Mouse (Mus musculus): ENCODE results near the gene Parp16.
A peak's percentile ranks its signal among the peaks of the same experiment; 100 is the strongest.
"Not testable (repeated sequence)": the region's sequence is repeated elsewhere in the genome, so short reads cannot be mapped to it uniquely, and the experiment has no call there.

Gene Parp16

GRCm38 (mm10) chr9:65214425-65214777, 19.2 kb downstream of the Parp16 start:
- peak; percentile 77 for DNase-seq

- peak; percentile 93 for DNase-seq
Measured at GRCm38 (mm10) chr9:65214778-65215493, 19.8 kb downstream of the Parp16 start.

DNA sequence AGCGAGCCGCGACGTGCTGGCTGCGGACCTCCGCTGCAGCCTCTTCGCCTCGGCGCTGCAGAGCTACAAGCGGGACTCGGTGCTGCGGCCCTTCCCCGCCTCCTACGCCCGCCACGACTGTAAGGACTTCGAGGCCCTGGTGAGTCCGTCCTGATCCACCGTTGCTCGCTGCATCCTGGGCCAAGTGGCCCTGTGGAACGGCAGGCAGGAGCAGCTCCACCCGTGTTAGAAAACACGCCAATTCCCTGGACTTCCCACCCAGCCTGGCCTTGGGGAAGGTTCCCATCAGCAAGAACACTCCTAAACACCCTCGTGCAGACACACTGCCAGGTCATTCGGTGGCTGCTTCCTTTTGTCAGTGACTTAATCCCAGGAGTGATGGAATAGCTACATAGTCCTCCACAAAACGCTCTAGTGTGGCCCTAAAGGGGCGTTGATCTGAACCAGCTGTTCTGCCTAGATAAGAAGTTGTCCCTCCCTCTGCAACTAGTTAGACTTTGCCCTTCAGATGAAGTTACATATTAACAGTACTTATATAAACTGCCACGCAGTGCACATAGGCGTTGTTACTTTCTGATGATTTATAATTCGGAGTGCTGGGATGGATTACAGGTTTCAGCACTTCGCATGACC, 20.5 kb downstream of the Parp16 start:
- peak; percentile 70 for DNase-seq

DNA sequence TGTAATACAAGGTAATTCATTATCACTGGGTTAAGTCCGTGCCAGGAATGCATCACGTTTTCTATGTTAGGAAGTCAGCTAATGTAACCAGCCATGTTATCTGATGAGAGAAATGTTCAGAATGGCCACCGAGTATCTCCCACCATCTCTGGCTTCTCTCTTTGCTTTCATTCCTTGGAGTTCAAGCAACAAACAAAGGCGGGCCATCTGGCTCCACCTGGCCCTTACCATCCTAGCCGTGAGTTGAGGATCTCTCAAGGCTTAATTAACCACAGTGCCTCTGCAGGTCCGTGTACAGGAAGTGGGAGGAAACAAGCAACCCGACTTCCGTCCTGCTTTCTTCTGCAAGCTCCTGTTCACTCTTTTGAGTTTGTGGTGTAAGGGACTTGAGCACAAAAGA, 21.8 kb downstream of the Parp16 start:
- no peak for DNase-seq

DNA sequence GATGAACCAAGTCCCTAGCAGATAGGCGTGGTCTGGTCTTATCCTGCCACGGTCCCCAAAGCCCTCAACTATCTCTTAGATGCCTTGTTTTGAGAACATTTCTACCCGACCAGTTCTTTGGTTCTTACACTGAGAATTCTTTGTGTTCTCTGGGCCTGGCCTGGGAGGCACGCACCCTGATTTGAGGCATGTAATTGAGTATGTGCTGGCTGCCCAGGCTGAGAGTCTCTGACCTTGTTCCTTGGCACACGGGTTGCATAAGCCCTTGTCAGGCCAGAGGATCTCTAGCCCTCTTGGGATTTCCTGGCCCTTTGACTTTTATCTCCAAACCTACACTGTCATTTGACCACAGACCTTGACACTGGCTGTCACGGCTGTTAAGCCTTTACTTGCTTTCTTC, 22.5 kb downstream of the Parp16 start:
- peak; percentile 75 for DNase-seq

GRCm38 (mm10) chr9:65218916-65219315, 23.8 kb downstream of the Parp16 start:
- no peak for DNase-seq

GRCm38 (mm10) chr9:65220398-65220797, 25.2 kb downstream of the Parp16 start:
- not testable (repeated sequence) for DNase-seq

GRCm38 (mm10) chr9:65223927-65224326, 28.8 kb downstream of the Parp16 start:
- DNase-seq, result no peak

DNA sequence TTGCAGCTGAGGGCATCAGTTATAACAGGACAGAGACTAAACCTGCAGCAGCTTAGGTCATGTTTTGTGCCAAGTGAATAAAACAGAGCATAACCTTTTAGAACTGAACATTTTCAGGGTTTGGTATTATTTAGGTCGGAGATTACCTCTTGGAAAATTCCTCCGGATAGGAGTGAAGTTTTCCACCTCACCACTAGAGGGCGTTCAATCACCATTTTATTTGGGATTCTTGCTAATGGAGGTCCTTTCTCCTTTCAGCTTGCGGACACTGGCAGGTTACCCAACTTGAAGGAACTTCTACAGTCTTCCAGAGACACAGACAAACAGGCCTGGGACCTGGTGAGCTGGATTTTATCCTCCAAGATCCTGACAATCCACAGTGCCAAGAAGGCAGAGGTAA, 30.6 kb downstream of the Parp16 start:
- peak; percentile 64 for DNase-seq

GRCm38 (mm10) chr9:65230250-65230649, 35.1 kb downstream of the Parp16 start:
- no peak for DNase-seq

DNA sequence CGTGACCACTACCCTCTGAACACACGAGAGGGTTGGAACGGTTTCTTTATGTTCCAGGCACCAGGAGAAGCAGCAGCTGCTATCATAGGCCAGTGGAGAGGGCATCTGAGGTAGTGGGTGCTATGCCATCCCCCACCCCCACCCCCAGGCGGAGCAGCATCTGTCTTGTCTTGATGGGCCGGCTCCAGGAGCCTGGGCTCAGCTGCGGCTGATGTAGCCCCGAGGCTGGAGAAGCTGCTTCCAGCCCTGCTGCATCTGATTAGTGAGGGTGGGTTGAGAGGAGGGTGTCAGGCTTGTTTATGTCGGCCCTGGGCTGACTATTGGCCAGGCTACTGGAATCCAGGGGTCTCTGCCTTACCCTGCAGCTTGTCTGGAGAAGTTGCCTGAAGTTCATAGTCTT, 36.1 kb downstream of the Parp16 start:
- no peak for DNase-seq

GRCm38 (mm10) chr9:65233243-65233985, 38.3 kb downstream of the Parp16 start:
- peak; percentile 38 for DNase-seq

- no peak for DNase-seq
Measured at GRCm38 (mm10) chr9:65234734-65235133, 39.6 kb downstream of the Parp16 start.

DNA sequence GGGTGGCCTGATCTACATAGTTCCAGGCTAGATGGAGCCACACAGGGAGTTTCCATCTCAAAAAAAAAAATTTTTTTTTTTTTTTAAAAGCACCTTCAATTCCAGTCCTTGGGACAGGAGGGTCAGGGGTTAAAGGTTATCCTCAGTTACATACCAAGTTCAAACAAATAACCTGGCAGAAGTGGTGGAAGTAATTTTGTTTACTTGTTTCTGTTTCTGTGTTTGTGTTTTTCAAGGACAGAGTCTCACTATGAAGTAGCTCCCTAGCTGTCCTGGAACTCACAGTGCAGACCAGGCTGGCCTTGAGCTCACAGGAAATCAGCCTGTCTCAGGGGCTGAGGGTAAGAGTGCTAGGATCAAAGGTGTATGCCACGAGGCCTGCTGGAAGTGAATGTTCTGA, 40.4 kb downstream of the Parp16 start:
- DNase-seq, result no peak

DNA sequence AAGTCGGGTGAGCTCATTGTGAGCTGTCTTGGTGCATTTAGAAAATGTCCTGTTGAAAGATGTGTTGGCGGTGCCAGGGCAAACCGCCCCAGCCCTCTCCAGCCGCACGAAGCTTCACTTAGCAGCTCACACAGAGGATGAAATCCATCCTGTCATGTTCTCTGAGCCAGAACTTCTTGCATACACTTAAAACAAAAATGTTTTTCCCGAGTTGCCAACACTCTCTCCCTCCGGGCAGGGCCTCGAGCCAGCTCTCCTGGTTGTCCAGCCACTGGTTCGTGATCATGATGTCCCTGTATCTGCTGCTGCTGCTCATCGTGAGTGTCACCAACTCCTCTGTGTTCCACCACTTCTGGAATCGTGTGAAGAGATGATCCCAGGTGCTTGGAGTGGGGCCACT, 42.5 kb downstream of the Parp16 start:
- DNase-seq, result no peak

DNA sequence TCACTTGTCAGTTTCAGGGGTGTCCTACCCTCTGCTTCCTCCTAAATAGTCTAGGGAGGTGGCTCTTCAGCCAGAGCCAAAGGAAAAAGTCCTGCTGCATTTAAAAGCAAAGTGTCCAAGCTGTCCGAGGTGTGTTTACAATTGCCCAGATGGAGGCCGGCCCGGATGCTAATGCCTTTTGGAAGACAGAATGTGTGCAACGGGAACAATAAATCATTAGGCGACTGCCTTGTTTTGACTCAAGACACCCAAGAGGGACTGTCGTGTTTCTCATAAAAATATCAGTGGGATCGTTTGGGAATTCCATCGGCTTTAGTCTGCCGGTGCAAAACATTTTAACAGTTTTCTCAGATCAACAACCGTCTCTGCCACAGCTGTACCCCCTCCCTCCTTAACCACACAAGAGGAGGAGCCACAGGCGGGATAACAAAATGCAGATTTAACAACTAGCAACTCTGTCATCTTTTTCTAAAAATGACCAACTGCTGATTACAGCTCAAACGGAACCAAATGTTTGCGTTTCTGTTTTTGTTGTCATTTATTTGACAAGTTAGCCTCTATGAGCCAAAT, 43.1 kb downstream of the Parp16 start:
- DNase-seq, result no peak

DNA sequence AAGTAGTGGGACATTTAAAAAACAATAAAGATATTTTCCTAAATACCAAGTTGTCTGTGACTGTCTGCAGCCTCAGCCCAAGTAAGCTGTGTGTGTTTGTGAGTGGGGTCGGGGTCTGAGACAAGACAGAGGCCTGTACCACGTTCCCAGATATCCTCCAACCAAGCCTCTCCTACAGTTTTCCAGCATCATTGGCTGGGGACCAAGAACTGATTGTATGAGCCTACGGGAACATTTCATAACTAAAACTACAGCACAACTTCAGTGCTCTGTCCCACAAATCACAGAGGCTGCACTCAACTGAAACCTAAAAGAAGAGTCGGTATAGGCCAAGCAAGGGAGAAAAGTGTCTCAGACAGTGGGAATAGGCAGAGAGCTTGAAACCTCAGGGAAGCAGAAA, 44.0 kb downstream of the Parp16 start:
- DNase-seq, result no peak

DNA sequence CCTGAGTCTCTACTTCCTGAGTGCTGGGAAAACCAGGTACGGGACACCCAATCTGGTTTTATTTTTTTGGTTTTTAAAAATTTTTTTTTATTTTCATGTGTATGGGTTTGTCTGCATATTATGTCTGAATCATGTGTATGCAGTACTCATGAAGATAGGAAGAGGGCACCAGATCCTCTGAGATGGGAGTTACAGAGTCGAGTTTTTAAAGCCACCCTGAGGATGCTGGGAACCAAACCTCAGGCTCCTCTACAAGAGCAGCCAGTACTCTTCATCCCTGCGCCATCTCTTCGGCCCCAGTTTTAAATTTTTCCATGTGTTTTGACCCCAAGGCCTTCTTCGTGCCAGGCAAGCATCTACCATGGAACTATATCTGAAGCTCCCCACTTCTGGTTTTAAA, 44.6 kb downstream of the Parp16 start:
- no peak for DNase-seq

- no peak for DNase-seq
Measured at GRCm38 (mm10) chr9:65240587-65240986, 45.4 kb downstream of the Parp16 start.

DNA sequence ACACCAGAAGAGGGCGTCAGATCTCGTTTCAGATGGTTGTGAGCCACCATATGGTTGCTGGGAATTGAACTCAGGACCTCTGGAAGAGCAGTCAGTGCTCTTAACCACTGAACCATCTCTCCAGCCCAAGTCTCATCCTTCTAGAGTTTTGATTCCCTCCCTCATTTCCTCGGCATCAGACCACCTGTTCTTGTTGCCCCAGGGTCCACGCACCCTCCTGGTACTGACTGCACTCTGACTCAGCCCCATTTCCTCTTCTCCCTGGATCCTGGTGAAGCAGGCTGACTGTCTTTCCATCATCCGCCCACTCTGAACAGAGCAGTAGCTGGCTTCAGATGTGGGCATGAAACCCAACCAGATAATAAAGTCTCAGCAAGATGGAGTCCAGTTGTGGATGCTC, 46.8 kb downstream of the Parp16 start:
- no peak for DNase-seq

- DNase-seq, result no peak
Measured at GRCm38 (mm10) chr9:65243249-65243648, 48.1 kb downstream of the Parp16 start.

GRCm38 (mm10) chr9:65244036-65244806, 49.1 kb downstream of the Parp16 start:
- DNase-seq, result peak; percentile 54
